Mouse (Mus musculus) neural tube, embryonic 11.5 days (tissue): Measurements from ENCODE around the gene Tubgcp6. TPM values are rescaled to one million over a fixed set of nuclear protein-coding genes. Genes with fewer than 3 reads are reported as not detected.

ENCODE experiments used
- ATAC-seq: fragments of 200-750 bp; cut with Nextera tagmentation; 2 replicates; pipeline ENCODE4 v1.8.0; 2017; ENCODE audit warnings: moderate number of reproducible peaks, mild to moderate bottlenecking, moderate TSS enrichment, moderate library complexity; ENCODE audit not compliant: insufficient read depth, low FRiP score, low TSS enrichment
- DNase-seq: peaks from one replicate; pipeline ENCODE4 v3.0.0-alpha.2; 2015; ENCODE audit warnings: low spot score
- H3K27ac ChIP-seq: fragments of 300-500 bp; sonication (generic); 2 replicates; pipeline ENCODE4 v1.5.1; 2014; ENCODE audit warnings: low read depth, mild to moderate bottlenecking, low read length
- H3K27me3 ChIP-seq: fragments of 300-500 bp; sonication (generic); 2 replicates; pipeline ENCODE4 v1.6.1; 2014; ENCODE audit warnings: mild to moderate bottlenecking, low read length, mixed read lengths; ENCODE audit not compliant: control insufficient read depth, insufficient read depth
- H3K36me3 ChIP-seq: fragments of 300-500 bp; sonication (generic); 2 replicates; pipeline ENCODE4 v1.6.1; 2014; ENCODE audit warnings: mild to moderate bottlenecking, low read length, moderate library complexity, mixed read lengths; ENCODE audit not compliant: control insufficient read depth, insufficient read depth
- H3K4me1 ChIP-seq: fragments of 300-500 bp; sonication (generic); 2 replicates; pipeline ENCODE4 v1.6.1; 2014; ENCODE audit warnings: low read length, mixed read lengths; ENCODE audit not compliant: control insufficient read depth, insufficient read depth
- H3K4me2 ChIP-seq: fragments of 300-500 bp; sonication (generic); 2 replicates; pipeline ENCODE4 v1.6.1; 2014; ENCODE audit warnings: low read depth, mild to moderate bottlenecking, moderate library complexity
- H3K4me3 ChIP-seq: fragments of 300-500 bp; sonication (generic); 2 replicates; pipeline ENCODE4 v1.5.1; 2014; ENCODE audit warnings: low read depth, low read length
- H3K9ac ChIP-seq: fragments of 300-500 bp; sonication (generic); 2 replicates; pipeline ENCODE4 v1.6.1; 2014; ENCODE audit warnings: mild to moderate bottlenecking, low read length
- H3K9me3 ChIP-seq: fragments of 300-500 bp; sonication (generic); 2 replicates; pipeline ENCODE4 v1.6.1; 2016; ENCODE audit warnings: low read length; ENCODE audit not compliant: control insufficient read depth
- WGBS: fragments of 180-500 bp; shearing (Covaris S2); extraction: QIAGEN DNeasy Blood & Tissue Kit; methylation state at CpG from one replicate; pipeline ENCODE4 v1.1.7; 2014; 5-methylcytosine and 5-hydroxymethylcytosine counted together
- polyA plus RNA-seq: library from polyadenylated mRNA; unstranded; fragments of >200 nt; fragmentation: Nextera tagmentation; extraction: Ambion mirVana; gene quantifications from 2 replicates; pipeline ENCODE4 v1.2.1, GENCODE M21; 2014

The Tubgcp6 gene
- polyA plus RNA-seq, 1 experiment from 2014 or later = 21.1 TPM

DNA sequence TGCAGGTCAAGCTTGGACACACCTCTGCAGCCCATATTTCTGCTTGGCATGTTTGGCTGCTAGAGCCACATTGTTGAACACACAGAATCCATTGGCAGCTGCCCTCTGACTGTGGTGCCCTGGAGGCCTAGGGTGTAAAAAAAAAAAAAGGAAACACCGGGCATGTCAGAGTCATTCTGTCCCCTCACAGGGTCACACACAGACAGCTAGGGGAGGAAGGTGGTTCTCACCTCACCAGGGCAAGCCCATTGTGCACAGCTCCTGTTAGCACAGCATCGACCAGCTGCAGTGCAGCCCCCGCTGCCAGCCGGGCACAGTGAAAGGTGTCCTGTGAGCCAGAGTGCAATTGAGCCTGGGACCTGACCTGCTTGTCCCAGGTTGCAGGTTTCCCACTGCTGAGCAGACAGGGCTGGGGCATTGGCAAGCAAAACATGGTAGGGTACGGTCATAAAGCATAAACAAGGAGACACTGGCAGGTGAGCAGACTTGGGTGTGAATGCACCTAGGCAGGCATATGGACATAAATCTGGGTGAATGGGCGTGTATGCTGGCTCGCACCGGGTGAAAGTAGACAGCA lies 4.5 kb upstream of the Tubgcp6 start:
- H3K36me3 ChIP-seq = no peaks in the 10 kb centered on the region; the same call in 1 of the 2 replicates
- H3K27ac ChIP-seq = no peak overlapping the region
- no peak for ATAC-seq
- 85% methylated on average over 8 of the region's 8 CpGs for WGBS
- DNase-seq = no peak
- H3K27me3 ChIP-seq = no peaks in the 10 kb centered on the region
- peaks cover 13% of the 10 kb centered on the region for H3K4me1 ChIP-seq
- H3K4me2 ChIP-seq = peak overlapping the region; percentile 73
- H3K9ac ChIP-seq = peak overlapping the region; percentile 10; the same call in 1 of the 2 replicates
- H3K9me3 ChIP-seq = no peaks in the 10 kb centered on the region
- peak overlapping the region; percentile 53 for H3K4me3 ChIP-seq

DNA sequence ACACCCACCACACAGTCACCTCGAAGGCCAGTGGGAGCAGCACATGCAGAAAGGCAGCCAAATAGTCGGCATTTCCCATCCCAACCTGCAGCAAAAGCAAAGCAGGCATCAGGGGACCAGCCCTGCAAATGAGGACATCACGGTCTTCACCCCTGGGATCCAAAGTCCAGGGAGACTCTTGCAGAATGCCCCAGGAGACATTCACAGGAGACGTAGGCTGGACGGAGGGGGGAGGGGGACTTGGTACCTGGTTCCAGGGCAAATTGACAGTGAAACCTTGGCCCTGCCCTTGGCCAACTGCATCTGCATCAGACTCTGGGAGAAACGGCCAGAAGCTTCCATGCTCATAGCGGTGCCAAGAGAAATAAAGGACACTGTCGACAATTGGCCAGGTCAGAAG lies 3.7 kb upstream of the Tubgcp6 start:
- ATAC-seq (no peak), DNase-seq (no peak)
- Histone ChIP-seq H3K27ac (no peak overlapping the region), H3K4me1 (peaks cover 21% of the 10 kb centered on the region), H3K4me2 (no peak overlapping the region), H3K9me3 (no peaks in the 10 kb centered on the region), H3K9ac (no peak overlapping the region), H3K4me3 (no peak overlapping the region), H3K36me3 (no peaks in the 10 kb centered on the region; the same call in 1 of the 2 replicates), H3K27me3 (no peaks in the 10 kb centered on the region)
- WGBS = 89% methylated on average over 8 of the region's 8 CpGs

DNA sequence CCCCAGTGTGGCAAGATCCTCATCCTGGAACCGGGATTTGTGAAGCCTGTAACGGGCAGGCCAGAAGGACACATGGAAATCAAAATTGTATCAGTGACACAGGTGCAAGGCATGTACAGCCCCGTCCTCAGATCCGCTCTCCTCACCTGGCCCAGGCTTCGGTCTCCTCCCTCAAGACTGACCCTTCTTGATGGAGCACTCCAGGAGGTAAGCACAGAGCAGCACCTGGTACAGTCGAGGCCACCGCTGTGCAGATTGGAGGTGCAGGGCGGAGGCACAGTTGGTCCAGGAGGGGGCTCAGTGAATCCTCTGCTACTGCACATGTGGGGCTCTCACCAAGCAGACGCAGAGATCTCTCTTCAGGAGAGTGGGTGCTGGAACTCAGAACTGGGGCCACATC lies 2.4 kb upstream of the Tubgcp6 start:
- Histone ChIP-seq H3K27ac (no peak overlapping the region), H3K27me3 (no peaks in the 10 kb centered on the region), H3K4me3 (no peak overlapping the region), H3K4me1 (peaks cover 31% of the 10 kb centered on the region), H3K4me2 (no peak overlapping the region), H3K9me3 (no peaks in the 10 kb centered on the region), H3K9ac (no peak overlapping the region), H3K36me3 (no peaks in the 10 kb centered on the region)
- DNase-seq (no peak), ATAC-seq (no peak)
- 90% methylated on average over 9 of the region's 9 CpGs for WGBS

DNA sequence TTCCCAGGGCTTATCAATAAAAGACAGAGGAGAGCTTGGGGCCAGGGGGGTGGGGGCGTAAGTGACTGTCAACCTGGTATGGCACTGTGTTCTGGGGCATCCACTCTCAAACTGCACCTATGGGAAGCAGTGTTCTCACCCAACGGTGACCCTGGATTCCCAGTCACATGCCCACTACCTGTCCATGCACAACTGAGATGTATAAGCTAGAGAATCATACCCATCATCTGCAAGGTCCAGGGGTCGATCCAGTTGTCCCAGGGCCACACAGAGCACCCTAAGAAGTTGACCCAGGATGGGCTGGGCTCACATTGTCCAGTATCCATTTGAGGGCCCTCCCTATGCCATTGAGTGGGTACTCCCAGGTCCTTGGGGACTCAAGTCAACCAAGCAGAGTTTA lies 1.4 kb upstream of the Tubgcp6 start:
- Histone ChIP-seq H3K4me2 (no peak overlapping the region), H3K9ac (no peak overlapping the region), H3K27me3 (no peaks in the 10 kb centered on the region), H3K27ac (no peak overlapping the region), H3K36me3 (no peaks in the 10 kb centered on the region), H3K4me1 (peaks cover 35% of the 10 kb centered on the region), H3K9me3 (no peaks in the 10 kb centered on the region), H3K4me3 (no peak overlapping the region)
- 95% methylated on average over 3 of the region's 3 CpGs for WGBS
- DNase-seq (no peak), ATAC-seq (no peak)

DNA sequence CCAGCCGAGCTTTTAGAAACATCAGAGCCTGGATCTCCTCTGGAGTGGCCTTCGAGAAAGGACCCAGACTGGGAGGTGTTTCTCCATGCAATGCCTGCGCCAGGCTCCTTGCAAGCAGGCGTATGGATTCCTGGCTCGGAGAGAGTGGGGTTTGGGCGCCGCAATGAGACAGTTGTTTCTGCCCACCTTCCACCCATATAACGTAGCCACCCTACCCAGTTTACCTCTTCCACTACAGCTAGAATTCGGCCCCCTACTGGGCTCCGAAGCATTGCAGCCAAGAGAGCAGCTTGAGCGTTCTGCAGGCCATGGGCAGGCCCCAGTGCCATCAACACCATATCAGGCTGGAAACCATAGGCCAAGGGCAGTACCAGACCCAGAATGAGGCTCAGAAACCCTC lies 683 bp upstream of the Tubgcp6 start:
- Histone ChIP-seq H3K4me1 (peaks cover 35% of the 10 kb centered on the region), H3K27ac (peak overlapping the region; percentile 28), H3K9ac (peak overlapping the region; percentile 75), H3K27me3 (no peaks in the 10 kb centered on the region), H3K9me3 (no peaks in the 10 kb centered on the region), H3K4me2 (peak overlapping the region; percentile 97), H3K4me3 (peak overlapping the region; percentile 86), H3K36me3 (no peaks in the 10 kb centered on the region)
- WGBS = 28% methylated on average over 11 of the region's 11 CpGs
- 0 out of 2 replicates have a peak, but pooled peaks have one; percentile 2 for ATAC-seq
- peak; percentile 57 for DNase-seq

DNA sequence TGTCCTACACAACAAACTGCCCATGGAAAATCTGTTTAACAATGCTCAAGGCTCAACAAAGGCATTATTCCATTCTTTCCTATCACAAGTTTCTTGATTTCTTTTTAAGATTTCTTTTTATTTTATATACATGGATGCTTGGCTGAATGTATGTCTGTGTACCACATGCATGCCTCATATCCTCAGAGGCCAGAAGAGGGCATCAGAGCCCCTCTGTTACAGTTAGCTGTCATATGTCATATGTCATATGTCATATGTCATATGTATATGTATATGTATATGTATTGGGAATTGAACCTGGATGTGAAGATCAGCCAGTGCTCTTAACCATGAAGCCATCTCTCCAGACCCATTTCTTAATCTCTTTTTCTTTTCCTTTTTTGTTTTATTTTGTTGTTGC lies 4.9 kb downstream of the Tubgcp6 start:
- peaks cover 22% of the 10 kb centered on the region for H3K4me1 ChIP-seq
- H3K9ac ChIP-seq = no peak overlapping the region
- DNase-seq (no peak), ATAC-seq (no peak)
- H3K27me3 ChIP-seq = no peaks in the 10 kb centered on the region
- H3K4me2 ChIP-seq = no peak overlapping the region
- no peaks in the 10 kb centered on the region; the same call in 1 of the 2 replicates for H3K36me3 ChIP-seq
- H3K27ac ChIP-seq = no peak overlapping the region
- H3K4me3 ChIP-seq = no peak overlapping the region
- H3K9me3 ChIP-seq = no peaks in the 10 kb centered on the region

DNA sequence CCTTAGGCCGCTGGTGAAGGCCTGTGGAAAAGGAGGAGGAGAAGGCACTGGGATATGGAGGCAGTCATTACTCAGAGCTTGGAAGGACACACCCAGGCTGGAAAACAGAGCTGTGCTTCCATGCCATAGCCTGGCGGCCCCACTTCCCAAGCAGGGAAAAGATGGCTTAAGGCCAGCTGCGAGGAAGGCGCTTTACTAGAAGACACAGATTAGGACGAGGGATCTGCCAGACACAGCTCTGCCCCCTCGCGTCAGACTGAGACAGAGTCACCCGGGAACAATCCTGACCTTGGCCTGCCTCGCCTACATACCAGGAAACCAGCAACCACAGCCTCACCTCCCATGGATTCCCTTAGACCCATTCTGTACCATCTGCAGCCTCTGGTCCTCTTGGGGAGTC lies 12.8 kb downstream of the Tubgcp6 start:
- no peak overlapping the region for H3K9ac ChIP-seq
- H3K27me3 ChIP-seq = no peaks in the 10 kb centered on the region
- no peak overlapping the region for H3K4me2 ChIP-seq
- no peak overlapping the region for H3K27ac ChIP-seq
- ATAC-seq = no peak
- no peaks in the 10 kb centered on the region for H3K4me1 ChIP-seq
- H3K4me3 ChIP-seq = no peak overlapping the region
- no peaks in the 10 kb centered on the region for H3K9me3 ChIP-seq
- 88% methylated on average over 9 of the region's 9 CpGs for WGBS
- no peak for DNase-seq
- H3K36me3 ChIP-seq = peaks cover 16% of the 10 kb centered on the region

DNA sequence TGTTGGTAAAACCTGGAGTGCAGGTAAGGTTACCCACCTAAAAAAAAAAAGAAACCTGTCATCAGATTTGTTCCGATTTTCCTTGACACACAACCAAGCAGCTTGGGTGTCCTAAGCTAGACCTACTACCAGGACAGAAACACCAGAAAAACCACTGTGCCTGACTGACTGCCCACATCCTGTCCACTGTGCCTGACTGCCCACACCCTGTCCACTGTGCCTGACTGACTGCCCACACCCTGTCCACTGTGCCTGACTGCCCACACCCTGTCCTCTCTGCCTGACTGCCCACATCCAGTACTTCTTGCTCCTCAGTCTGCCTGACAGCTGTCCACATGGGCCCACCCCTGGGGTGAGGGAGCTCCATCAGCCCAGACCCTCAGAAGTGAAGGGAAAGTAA lies 15.9 kb downstream of the Tubgcp6 start:
- no peaks in the 10 kb centered on the region for H3K4me1 ChIP-seq
- H3K4me3 ChIP-seq = no peak overlapping the region
- no peak overlapping the region for H3K27ac ChIP-seq
- H3K36me3 ChIP-seq = peaks cover 25% of the 10 kb centered on the region
- H3K4me2 ChIP-seq = no peak overlapping the region
- no peak for ATAC-seq
- H3K9ac ChIP-seq = no peak overlapping the region
- H3K9me3 ChIP-seq = no peaks in the 10 kb centered on the region
- 93% methylated on average over 1 of the region's 1 CpGs for WGBS
- DNase-seq = no peak
- H3K27me3 ChIP-seq = no peaks in the 10 kb centered on the region

DNA sequence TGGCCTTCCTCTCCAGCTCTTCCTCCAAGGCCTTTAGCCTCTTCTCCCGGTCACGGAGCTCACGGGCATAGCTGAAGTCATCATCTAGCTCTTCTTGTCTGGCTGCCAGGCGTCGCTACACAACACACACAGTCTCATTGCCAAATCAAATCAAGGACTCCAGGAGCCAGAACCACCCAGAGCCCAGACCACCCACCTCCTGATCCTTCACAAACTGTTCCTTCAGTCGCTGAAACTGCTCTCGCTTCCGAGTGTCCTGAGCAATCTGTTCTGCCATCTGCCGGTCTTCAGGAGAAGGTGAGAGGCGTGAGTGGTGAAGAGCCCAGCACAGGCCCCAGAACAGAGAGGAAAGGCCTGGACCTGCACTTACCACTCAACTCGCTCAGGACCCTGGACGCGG lies 16.8 kb downstream of the Tubgcp6 start:
- Histone ChIP-seq H3K27me3 (no peaks in the 10 kb centered on the region), H3K27ac (no peak overlapping the region), H3K36me3 (peaks cover 32% of the 10 kb centered on the region), H3K9ac (no peak overlapping the region), H3K9me3 (no peaks in the 10 kb centered on the region), H3K4me3 (no peak overlapping the region), H3K4me1 (no peaks in the 10 kb centered on the region), H3K4me2 (no peak overlapping the region)
- DNase-seq (no peak), ATAC-seq (no peak)
- 91% methylated on average over 13 of the region's 13 CpGs for WGBS
